Mouse (Mus musculus): ENCODE data around the gene Ptprd.

GRCm38 (mm10) chr4:78038401-78038800, 173.4 kb downstream of the Ptprd start:
- TF ChIP-seq HCFC1 (IDR thresholded peaks at IDR 0.05; ENCODE audit: borderline replicate concordance, insufficient read depth, low read length) (no peak), ZNF384 (IDR thresholded peaks at IDR 0.05; ENCODE audit: low read depth, low read length) (no peak), MAFK (IDR thresholded peaks at IDR 0.05; ENCODE audit: insufficient read depth, low read depth, low read length) (no peak), CHD2 (IDR thresholded peaks at IDR 0.05; ENCODE audit: low read depth, low read length) (no peak), ZC3H11A (IDR thresholded peaks at IDR 0.05; ENCODE audit: borderline replicate concordance, low read depth, low read length) (no peak)
